Mouse (Mus musculus): ENCODE results near the gene Nmu. TPM values are rescaled to one million over a fixed set of nuclear protein-coding genes. Genes with fewer than 3 reads are reported as not detected.

Gene Nmu
- polyA plus RNA-seq, 1 experiment from 2014 or later, result 2.3 TPM

- peak overlapping the region; percentile 71 for H3K4me3 ChIP-seq (ENCODE audit: low read length)
- no peak for ATAC-seq
- 3% methylated on average over 11 of the region's 11 CpGs for WGBS
- H3K36me3 ChIP-seq (ENCODE audit: control insufficient read depth, insufficient read depth, low read length), result no peaks in the 10 kb centered on the region
- peaks cover 22% of the 10 kb centered on the region for H3K4me1 ChIP-seq (ENCODE audit: control insufficient read depth, insufficient read depth, low read depth, low read length)
- H3K4me2 ChIP-seq (ENCODE audit: low read length), result peak overlapping the region; percentile 93
- H3K27me3 ChIP-seq (replicated peaks; ENCODE audit: control insufficient read depth, insufficient read depth, low read length), result no peaks in the 10 kb centered on the region
- H3K9ac ChIP-seq (ENCODE audit: low read depth, low read length), result peak overlapping the region; percentile 97
- no peaks in the 10 kb centered on the region for H3K9me3 ChIP-seq (ENCODE audit: control insufficient read depth, low read length)
- peak overlapping the region; percentile 98 for H3K27ac ChIP-seq (ENCODE audit: low read depth, low read length)
These were observed 60.2 kb downstream of the Nmu start for GRCm38 (mm10) chr5:76303379-76303744.

- no peak overlapping the region for H3K27ac ChIP-seq (ENCODE audit: low read depth, low read length)
These were observed 61.6 kb downstream of the Nmu start for GRCm38 (mm10) chr5:76302009-76302408.

DNA sequence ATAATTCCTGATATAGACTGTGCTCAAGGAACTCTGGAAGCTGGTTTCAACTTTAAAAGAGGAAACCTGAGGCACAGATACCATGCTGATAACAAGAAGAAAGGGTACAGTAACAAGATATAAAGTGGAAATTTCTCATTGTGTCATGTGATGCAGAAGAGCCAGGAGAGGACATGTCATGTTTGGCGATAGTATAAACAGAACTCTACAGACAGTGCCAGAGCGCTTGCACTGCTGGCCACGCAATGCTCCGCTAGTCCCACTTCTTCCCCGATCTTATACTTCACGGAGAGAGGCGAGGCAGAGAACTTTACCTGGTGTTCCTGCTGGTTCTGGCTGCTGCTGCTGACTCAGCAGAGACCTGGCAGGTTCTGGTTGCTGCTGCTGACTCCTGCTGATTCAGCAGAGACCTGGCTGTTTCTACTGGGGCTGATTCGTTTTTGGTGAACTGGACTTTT, 74.3 kb downstream of the Nmu start:
- Histone ChIP-seq H3K27ac (ENCODE audit: low read depth, low read length) (no peak overlapping the region), H3K4me3 (ENCODE audit: low read length) (no peak overlapping the region), H3K36me3 (ENCODE audit: control insufficient read depth, insufficient read depth, low read length) (no peaks in the 10 kb centered on the region), H3K27me3 (replicated peaks; ENCODE audit: control insufficient read depth, insufficient read depth, low read length) (no peaks in the 10 kb centered on the region), H3K9ac (ENCODE audit: low read depth, low read length) (no peak overlapping the region), H3K4me2 (ENCODE audit: low read length) (no peak overlapping the region), H3K4me1 (ENCODE audit: control insufficient read depth, insufficient read depth, low read depth, low read length) (no peaks in the 10 kb centered on the region), H3K9me3 (ENCODE audit: control insufficient read depth, low read length) (no peaks in the 10 kb centered on the region)
- WGBS, result 91% methylated on average over 8 of the region's 8 CpGs
- no peak for ATAC-seq

More at GRCm38 (mm10) chr5:76302009-76302408, 61.6 kb downstream of the Nmu start:
- H3K4me2 ChIP-seq (ENCODE audit: low read length), result no peak overlapping the region
- WGBS, result 80% methylated on average over 2 of the region's 2 CpGs
- no peaks in the 10 kb centered on the region for H3K36me3 ChIP-seq (ENCODE audit: control insufficient read depth, insufficient read depth, low read length)
- ATAC-seq, result no peak
- H3K4me3 ChIP-seq (ENCODE audit: low read length), result no peak overlapping the region
- H3K27me3 ChIP-seq (replicated peaks; ENCODE audit: control insufficient read depth, insufficient read depth, low read length), result no peaks in the 10 kb centered on the region
- peaks cover 22% of the 10 kb centered on the region for H3K4me1 ChIP-seq (ENCODE audit: control insufficient read depth, insufficient read depth, low read depth, low read length)
- H3K9ac ChIP-seq (ENCODE audit: low read depth, low read length), result no peak overlapping the region
- H3K9me3 ChIP-seq (ENCODE audit: control insufficient read depth, low read length), result no peaks in the 10 kb centered on the region

DNA sequence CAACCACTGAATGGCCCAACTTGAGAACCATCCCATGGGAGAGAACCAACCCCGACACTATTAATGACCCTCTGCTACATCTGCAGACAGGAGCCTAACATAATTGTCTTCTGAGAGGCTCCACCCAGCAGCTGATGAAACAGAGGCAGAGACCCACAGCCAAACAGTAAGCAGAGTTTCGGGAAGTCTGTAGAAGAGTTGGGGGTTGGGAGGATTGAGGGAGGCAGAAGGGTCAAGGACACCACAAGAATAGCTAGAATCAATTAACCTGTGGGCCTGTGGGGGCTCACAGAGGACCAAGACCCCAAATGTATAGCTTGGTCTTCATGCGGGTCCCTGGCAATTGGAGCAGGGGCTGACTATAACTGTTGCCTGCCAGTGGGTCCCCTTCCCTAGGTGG, 75.3 kb downstream of the Nmu start:
- Histone ChIP-seq H3K36me3 (ENCODE audit: control insufficient read depth, insufficient read depth, low read length) (no peaks in the 10 kb centered on the region), H3K27ac (ENCODE audit: low read depth, low read length) (no peak overlapping the region), H3K9ac (ENCODE audit: low read depth, low read length) (no peak overlapping the region), H3K27me3 (replicated peaks; ENCODE audit: control insufficient read depth, insufficient read depth, low read length) (no peaks in the 10 kb centered on the region), H3K9me3 (ENCODE audit: control insufficient read depth, low read length) (no peaks in the 10 kb centered on the region), H3K4me1 (ENCODE audit: control insufficient read depth, insufficient read depth, low read depth, low read length) (no peaks in the 10 kb centered on the region), H3K4me2 (ENCODE audit: low read length) (no peak overlapping the region), H3K4me3 (ENCODE audit: low read length) (no peak overlapping the region)
- WGBS, result 91% methylated on average over 3 of the region's 3 CpGs
- ATAC-seq, result no peak

DNA sequence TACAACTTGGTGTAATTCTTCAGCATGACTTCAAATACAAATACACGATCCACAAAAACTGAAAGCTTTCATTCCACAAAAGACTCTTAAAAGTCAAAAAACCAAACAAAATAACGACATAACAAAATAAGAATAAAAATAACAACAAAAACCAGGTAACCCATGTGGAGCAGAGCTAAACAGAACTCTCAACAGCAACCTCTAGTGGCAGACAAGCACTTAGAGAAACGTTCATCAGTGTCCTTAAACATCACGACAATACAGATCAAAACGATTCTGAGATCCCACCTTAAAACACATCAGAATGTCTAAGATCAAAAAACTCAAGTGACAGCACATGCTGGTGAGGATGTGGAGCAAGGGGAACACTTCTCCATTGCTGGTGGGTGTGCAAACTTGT, 76.5 kb downstream of the Nmu start:
- H3K27ac ChIP-seq (ENCODE audit: low read depth, low read length), result no peak overlapping the region
- H3K36me3 ChIP-seq (ENCODE audit: control insufficient read depth, insufficient read depth, low read length), result no peaks in the 10 kb centered on the region
- no peaks in the 10 kb centered on the region for H3K4me1 ChIP-seq (ENCODE audit: control insufficient read depth, insufficient read depth, low read depth, low read length)
- H3K9ac ChIP-seq (ENCODE audit: low read depth, low read length), result no peak overlapping the region
- 79% methylated on average over 5 of the region's 5 CpGs for WGBS
- no peak for ATAC-seq
- H3K27me3 ChIP-seq (replicated peaks; ENCODE audit: control insufficient read depth, insufficient read depth, low read length), result no peaks in the 10 kb centered on the region
- H3K4me3 ChIP-seq (ENCODE audit: low read length), result no peak overlapping the region
- H3K4me2 ChIP-seq (ENCODE audit: low read length), result no peak overlapping the region
- no peaks in the 10 kb centered on the region for H3K9me3 ChIP-seq (ENCODE audit: control insufficient read depth, low read length)

DNA sequence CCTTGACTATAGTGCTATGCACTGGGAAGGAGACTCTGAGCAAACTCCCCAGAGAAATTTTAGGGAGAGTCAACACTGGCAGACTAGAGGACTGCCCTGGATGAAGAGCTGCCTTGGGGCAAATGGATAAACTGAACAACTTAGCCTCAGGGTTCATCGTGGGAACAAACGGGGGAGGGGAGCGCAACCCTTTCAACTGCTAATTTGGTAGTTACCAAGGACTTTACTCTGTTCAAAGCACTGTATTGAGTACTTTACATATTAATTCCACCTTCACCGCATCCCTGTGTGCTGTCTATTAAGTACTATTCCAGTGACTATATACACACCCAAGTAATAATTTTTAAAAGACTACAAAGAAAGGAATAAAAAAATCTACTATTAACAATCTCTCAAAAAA, 77.9 kb downstream of the Nmu start:
- ATAC-seq, result no peak
- 42% methylated on average over 4 of the region's 4 CpGs for whole genome bisulfite sequencing

DNA sequence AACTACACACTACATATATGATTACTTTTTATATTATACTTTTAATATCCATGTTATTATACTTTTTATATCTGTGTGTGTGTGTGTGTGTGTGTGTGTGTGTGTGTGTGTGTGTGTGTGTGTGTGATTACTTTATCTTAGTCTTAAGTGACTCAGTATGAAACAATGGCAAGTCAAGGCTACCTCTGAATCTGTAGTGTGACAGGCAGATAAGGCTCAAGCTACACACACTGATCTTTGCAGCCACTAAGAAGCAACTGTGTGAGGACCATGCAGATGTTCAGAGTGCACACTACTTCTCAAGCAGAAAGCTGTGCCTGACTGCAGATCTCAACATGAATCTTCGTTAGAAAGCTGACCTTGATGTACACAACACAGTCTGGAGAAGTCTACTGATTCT, 79.7 kb downstream of the Nmu start:
- no peak overlapping the region for H3K4me3 ChIP-seq (ENCODE audit: low read length)
- no peaks in the 10 kb centered on the region for H3K27me3 ChIP-seq (replicated peaks; ENCODE audit: control insufficient read depth, insufficient read depth, low read length)
- WGBS, result 83% methylated on average over 1 of the region's 1 CpGs
- no peak overlapping the region for H3K4me2 ChIP-seq (ENCODE audit: low read length)
- H3K4me1 ChIP-seq (ENCODE audit: control insufficient read depth, insufficient read depth, low read depth, low read length), result no peaks in the 10 kb centered on the region
- no peak overlapping the region for H3K27ac ChIP-seq (ENCODE audit: low read depth, low read length)
- H3K36me3 ChIP-seq (ENCODE audit: control insufficient read depth, insufficient read depth, low read length), result no peaks in the 10 kb centered on the region
- H3K9me3 ChIP-seq (ENCODE audit: control insufficient read depth, low read length), result no peaks in the 10 kb centered on the region
- ATAC-seq, result no peak
- no peak overlapping the region for H3K9ac ChIP-seq (ENCODE audit: low read depth, low read length)

More for the DNA sequence above, 77.9 kb downstream of the Nmu start:
- no peak overlapping the region for H3K4me2 ChIP-seq (ENCODE audit: low read length)
- H3K9ac ChIP-seq (ENCODE audit: low read depth, low read length), result no peak overlapping the region
- H3K27ac ChIP-seq (ENCODE audit: low read depth, low read length), result no peak overlapping the region
- H3K36me3 ChIP-seq (ENCODE audit: control insufficient read depth, insufficient read depth, low read length), result no peaks in the 10 kb centered on the region
- H3K9me3 ChIP-seq (ENCODE audit: control insufficient read depth, low read length), result no peaks in the 10 kb centered on the region
- no peaks in the 10 kb centered on the region for H3K4me1 ChIP-seq (ENCODE audit: control insufficient read depth, insufficient read depth, low read depth, low read length)
- H3K4me3 ChIP-seq (ENCODE audit: low read length), result no peak overlapping the region
- no peaks in the 10 kb centered on the region for H3K27me3 ChIP-seq (replicated peaks; ENCODE audit: control insufficient read depth, insufficient read depth, low read length)

Other genes with a start within 250 kb of the Nmu start
- 20.4 and 22.9 TPM in 2 replicates for gene Srd5a3, start 223.5 kb downstream of the Nmu start, polyA plus RNA-seq (2015; fragmentation: Nextera tagmentation; extraction: Ambion mirVana)
- gene Tmem165, start 179.9 kb downstream of the Nmu start, polyA plus RNA-seq (2015; fragmentation: Nextera tagmentation; extraction: Ambion mirVana), result 42.8 and 46.3 TPM in 2 replicates
- gene Clock, start 59.0 kb downstream of the Nmu start, polyA plus RNA-seq (2015; fragmentation: Nextera tagmentation; extraction: Ambion mirVana), result 13.1 TPM in 2 replicates
- not detected in 2 replicates for gene Pdcl2, start 32.6 kb downstream of the Nmu start, polyA plus RNA-seq (2015; fragmentation: Nextera tagmentation; extraction: Ambion mirVana)
- gene Gm7271, start 120.3 kb upstream of the Nmu start, polyA plus RNA-seq (2015; fragmentation: Nextera tagmentation; extraction: Ambion mirVana), result 0.86 and 1.2 TPM in 2 replicates
- gene Exoc1, start 165.5 kb upstream of the Nmu start, polyA plus RNA-seq (2015; fragmentation: Nextera tagmentation; extraction: Ambion mirVana), result 53.2 and 56.7 TPM in 2 replicates
- gene Cep135, start 224.9 kb upstream of the Nmu start, polyA plus RNA-seq (2015; fragmentation: Nextera tagmentation; extraction: Ambion mirVana), result 3.1 and 3.4 TPM in 2 replicates

Data from hindbrain, embryonic 16.5 days (tissue).